Mouse (Mus musculus): ENCODE measurements around the gene Tgfbr3. TPM values are rescaled to one million over a fixed set of nuclear protein-coding genes. Genes with fewer than 3 reads are reported as not detected.

Gene Tgfbr3
- polyA plus RNA-seq, 2 experiments = 20.7 to 29.0 TPM

GRCm38 (mm10) chr5:107287254-107287907, 2.0 kb downstream of the Tgfbr3 start:
- TF ChIP-seq POLR2A (IDR thresholded peaks at IDR 0.05; ENCODE audit: borderline replicate concordance, extremely low read depth, insufficient read depth, insufficient read length) = no peak

GRCm38 (mm10) chr5:107285563-107285962, 3.9 kb downstream of the Tgfbr3 start:
- Histone ChIP-seq H3K9ac (ENCODE audit: low read depth, low read length, severe bottlenecking) (no peak overlapping the region), H3K9me3 (ENCODE audit: control insufficient read depth, low read length) (no peaks in the 10 kb centered on the region), H3K36me3 (ENCODE audit: control insufficient read depth, insufficient read depth, low read length) (no peaks in the 10 kb centered on the region), H3K4me1 (ENCODE audit: control insufficient read depth, insufficient read depth, low read length) (peaks cover 38% of the 10 kb centered on the region), H3K4me3 (replicated peaks; ENCODE audit: low read length) (no peak overlapping the region), H3K27ac (replicated peaks; ENCODE audit: low read depth, low read length) (no peak overlapping the region), H3K27me3 (ENCODE audit: control insufficient read depth, insufficient read depth, low read length) (no peaks in the 10 kb centered on the region; the same call in 1 of the 2 replicates), H3K4me2 (replicated peaks; ENCODE audit: low read depth, low read length, severe bottlenecking) (no peak overlapping the region)
- WGBS = 74% methylated on average over 6 of the region's 6 CpGs
- DNase-seq (ENCODE audit: low spot score) (no peak), ATAC-seq (ENCODE audit: low FRiP score, low read depth) (no peak)
- TF ChIP-seq POLR2A (IDR thresholded peaks at IDR 0.05; ENCODE audit: borderline replicate concordance, extremely low read depth, insufficient read depth, insufficient read length) = no peak

More at GRCm38 (mm10) chr5:107287254-107287907, 2.0 kb downstream of the Tgfbr3 start:
- whole genome bisulfite sequencing = 29% methylated on average over 6 of the region's 6 CpGs
- DNase-seq (ENCODE audit: low spot score) (peak; percentile 88), ATAC-seq (ENCODE audit: low FRiP score, low read depth) (no peak)
- H3K4me2 ChIP-seq (replicated peaks; ENCODE audit: low read depth, low read length, severe bottlenecking) = peak overlapping the region; percentile 78
- H3K4me1 ChIP-seq (ENCODE audit: control insufficient read depth, insufficient read depth, low read length) = peaks cover 28% of the 10 kb centered on the region
- no peak overlapping the region for H3K9ac ChIP-seq (ENCODE audit: low read depth, low read length, severe bottlenecking)
- no peak overlapping the region for H3K27ac ChIP-seq (replicated peaks; ENCODE audit: low read depth, low read length)
- H3K27me3 ChIP-seq (ENCODE audit: control insufficient read depth, insufficient read depth, low read length) = no peaks in the 10 kb centered on the region; the same call in 1 of the 2 replicates
- H3K9me3 ChIP-seq (ENCODE audit: control insufficient read depth, low read length) = no peaks in the 10 kb centered on the region
- peak overlapping the region; percentile 97 for H3K4me3 ChIP-seq (replicated peaks; ENCODE audit: low read length)
- no peaks in the 10 kb centered on the region for H3K36me3 ChIP-seq (ENCODE audit: control insufficient read depth, insufficient read depth, low read length)

- 66% methylated on average over 10 of the region's 10 CpGs for WGBS
- ATAC-seq (ENCODE audit: low FRiP score, low read depth) = no peak
- no peaks in the 10 kb centered on the region for H3K36me3 ChIP-seq (ENCODE audit: control insufficient read depth, insufficient read depth, low read length)
- no peak overlapping the region for H3K9ac ChIP-seq (ENCODE audit: low read depth, low read length, severe bottlenecking)
- DNase-seq (ENCODE audit: low spot score) = no peak
- TF ChIP-seq POLR2A (IDR thresholded peaks at IDR 0.05; ENCODE audit: borderline replicate concordance, extremely low read depth, insufficient read depth, insufficient read length) = no peak
- H3K9me3 ChIP-seq (ENCODE audit: control insufficient read depth, low read length) = no peaks in the 10 kb centered on the region
- H3K4me3 ChIP-seq (replicated peaks; ENCODE audit: low read length) = no peak overlapping the region
- H3K4me2 ChIP-seq (replicated peaks; ENCODE audit: low read depth, low read length, severe bottlenecking) = no peak overlapping the region
- H3K27ac ChIP-seq (replicated peaks; ENCODE audit: low read depth, low read length) = no peak overlapping the region
- H3K4me1 ChIP-seq (ENCODE audit: control insufficient read depth, insufficient read depth, low read length) = peaks cover 33% of the 10 kb centered on the region
- no peaks in the 10 kb centered on the region; the same call in 1 of the 2 replicates for H3K27me3 ChIP-seq (ENCODE audit: control insufficient read depth, insufficient read depth, low read length)
Measured at GRCm38 (mm10) chr5:107283935-107284524, 5.4 kb downstream of the Tgfbr3 start.

- H3K4me3 ChIP-seq (replicated peaks; ENCODE audit: low read length) = no peak overlapping the region
- 0 out of 2 replicates have a peak overlapping the region, but pooled peaks have one; percentile 3 for H3K4me2 ChIP-seq (replicated peaks; ENCODE audit: low read depth, low read length, severe bottlenecking)
- no peaks in the 10 kb centered on the region for H3K9me3 ChIP-seq (ENCODE audit: control insufficient read depth, low read length)
- H3K27me3 ChIP-seq (ENCODE audit: control insufficient read depth, insufficient read depth, low read length) = no peaks in the 10 kb centered on the region
- H3K9ac ChIP-seq (ENCODE audit: low read depth, low read length, severe bottlenecking) = no peak overlapping the region
- no peak for TF ChIP-seq POLR2A (IDR thresholded peaks at IDR 0.05; ENCODE audit: borderline replicate concordance, extremely low read depth, insufficient read depth, insufficient read length)
- DNase-seq (ENCODE audit: low spot score) (no peak), ATAC-seq (ENCODE audit: low FRiP score, low read depth) (no peak)
- peak overlapping the region; percentile 38; the same call in 1 of the 2 replicates for H3K27ac ChIP-seq (replicated peaks; ENCODE audit: low read depth, low read length)
- WGBS = 46% methylated on average over 9 of the region's 9 CpGs
- no peaks in the 10 kb centered on the region for H3K36me3 ChIP-seq (ENCODE audit: control insufficient read depth, insufficient read depth, low read length)
- peaks cover 26% of the 10 kb centered on the region for H3K4me1 ChIP-seq (ENCODE audit: control insufficient read depth, insufficient read depth, low read length)
Measured at GRCm38 (mm10) chr5:107282561-107283307, 6.7 kb downstream of the Tgfbr3 start.

GRCm38 (mm10) chr5:107279263-107279662, 10.2 kb downstream of the Tgfbr3 start:
- H3K4me2 ChIP-seq (replicated peaks; ENCODE audit: low read depth, low read length, severe bottlenecking) = no peak overlapping the region
- no peak overlapping the region for H3K27ac ChIP-seq (replicated peaks; ENCODE audit: low read depth, low read length)
- DNase-seq (ENCODE audit: low spot score) (no peak), ATAC-seq (ENCODE audit: low FRiP score, low read depth) (no peak)
- peaks cover 31% of the 10 kb centered on the region for H3K4me1 ChIP-seq (ENCODE audit: control insufficient read depth, insufficient read depth, low read length)
- no peak for TF ChIP-seq POLR2A (IDR thresholded peaks at IDR 0.05; ENCODE audit: borderline replicate concordance, extremely low read depth, insufficient read depth, insufficient read length)
- H3K27me3 ChIP-seq (ENCODE audit: control insufficient read depth, insufficient read depth, low read length) = no peaks in the 10 kb centered on the region
- no peak overlapping the region for H3K4me3 ChIP-seq (replicated peaks; ENCODE audit: low read length)
- H3K36me3 ChIP-seq (ENCODE audit: control insufficient read depth, insufficient read depth, low read length) = no peaks in the 10 kb centered on the region
- no peaks in the 10 kb centered on the region for H3K9me3 ChIP-seq (ENCODE audit: control insufficient read depth, low read length)
- WGBS = 82% methylated on average over 4 of the region's 4 CpGs
- no peak overlapping the region for H3K9ac ChIP-seq (ENCODE audit: low read depth, low read length, severe bottlenecking)
